Mouse (Mus musculus): Measurements from ENCODE around the gene Grik4.
A peak's percentile ranks its signal among the peaks of the same experiment; 100 is the strongest.

Grik4 gene

DNA sequence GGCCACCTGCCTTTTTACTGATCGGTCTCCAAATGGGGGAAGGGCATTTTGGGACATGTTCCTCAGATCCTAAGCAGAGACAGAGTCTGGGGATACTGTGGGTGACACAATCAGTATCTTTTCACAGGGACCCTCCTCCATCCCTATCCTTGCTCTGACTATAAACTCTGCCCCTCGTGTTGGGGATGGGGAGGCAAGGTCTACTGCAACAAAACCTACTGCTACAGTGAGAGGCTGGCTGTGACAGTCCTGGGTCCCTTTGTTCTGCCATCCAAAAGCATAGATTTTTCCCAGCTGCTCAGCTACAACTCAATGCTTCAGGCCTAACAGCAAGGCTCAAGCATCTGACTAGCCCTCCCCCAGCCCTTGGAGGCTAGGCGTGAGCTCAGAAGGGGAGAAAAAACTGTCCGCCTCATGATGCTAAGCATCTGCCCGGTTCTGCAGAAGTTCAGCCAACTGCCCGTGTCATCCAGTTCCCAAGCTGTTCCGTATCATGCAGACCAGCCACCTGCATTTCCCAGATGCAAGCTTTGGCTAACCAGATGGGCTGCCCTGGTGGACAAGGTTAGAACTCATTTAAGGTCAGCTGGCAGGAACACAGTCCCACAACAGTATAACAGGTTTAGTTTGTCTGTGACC is 207.5 kb downstream of the Grik4 start:
- no peak for DNase-seq

DNA sequence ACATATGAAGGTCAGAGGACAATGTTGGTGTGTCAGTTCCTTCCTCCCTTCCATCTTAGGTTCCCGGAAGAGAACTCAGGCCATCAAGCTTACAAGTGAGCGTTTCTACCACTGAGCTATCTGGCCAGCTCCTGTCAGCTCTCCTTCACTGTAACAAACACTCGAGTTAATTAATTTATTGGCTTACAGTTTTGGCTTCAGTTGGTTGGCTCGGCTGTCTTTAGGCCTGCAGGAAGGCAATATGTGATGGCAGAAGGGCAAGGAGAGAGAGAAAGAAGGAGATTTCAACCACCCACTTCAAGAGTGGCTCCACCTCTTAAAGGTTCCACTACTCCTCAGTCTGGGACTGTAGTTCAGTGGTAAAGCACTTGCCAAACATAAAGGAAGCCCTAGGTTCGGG is 209.2 kb downstream of the Grik4 start:
- no peak for DNase-seq

DNA sequence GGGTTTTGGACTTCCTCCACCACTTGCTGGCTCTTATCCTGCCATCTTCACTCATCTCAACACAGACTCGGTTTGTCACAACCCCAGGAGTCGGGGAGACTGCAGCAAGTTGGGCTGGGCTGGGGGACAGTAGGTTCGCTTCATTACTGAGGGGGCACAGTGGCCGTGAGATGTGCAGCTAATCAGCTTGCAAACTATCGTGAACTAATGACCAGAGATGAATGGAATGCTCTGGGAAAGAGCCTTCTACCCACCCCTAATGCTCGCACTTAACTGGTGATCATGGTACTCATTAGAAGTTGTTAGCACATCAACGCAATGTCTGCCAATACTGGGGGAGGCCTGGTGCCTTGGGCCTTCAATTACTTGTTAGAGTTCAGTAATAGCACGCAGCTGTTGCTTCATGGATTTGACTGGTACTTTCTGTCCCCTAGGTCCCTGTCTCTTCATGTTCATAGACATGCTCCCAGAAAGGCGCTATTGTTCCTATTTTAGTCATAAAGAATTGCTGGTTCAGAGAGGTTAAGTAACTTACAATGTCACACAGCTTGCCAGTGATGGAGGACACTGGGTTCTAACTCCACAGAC is 211.5 kb downstream of the Grik4 start:
- DNase-seq, result no peak

DNA sequence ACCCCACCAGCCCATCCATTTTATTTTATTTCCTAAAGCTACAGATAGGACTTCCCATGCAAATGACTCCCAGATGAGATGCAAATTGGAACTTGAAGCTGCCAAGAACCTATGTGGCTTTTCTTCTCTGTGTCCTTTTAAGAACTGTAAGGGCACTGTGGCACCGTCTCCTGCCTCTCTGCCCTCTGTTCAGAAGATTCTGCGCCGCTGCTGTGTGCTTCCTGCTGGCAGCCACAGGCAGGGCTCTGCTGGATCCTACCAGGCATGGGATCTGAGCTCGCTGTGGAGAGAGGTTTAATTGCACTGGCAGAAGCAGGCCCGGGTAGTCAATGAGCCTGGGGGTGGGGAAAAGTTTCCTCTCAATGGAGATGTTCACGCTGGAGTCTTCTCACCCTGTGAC is 215.8 kb downstream of the Grik4 start:
- no peak for DNase-seq

DNA sequence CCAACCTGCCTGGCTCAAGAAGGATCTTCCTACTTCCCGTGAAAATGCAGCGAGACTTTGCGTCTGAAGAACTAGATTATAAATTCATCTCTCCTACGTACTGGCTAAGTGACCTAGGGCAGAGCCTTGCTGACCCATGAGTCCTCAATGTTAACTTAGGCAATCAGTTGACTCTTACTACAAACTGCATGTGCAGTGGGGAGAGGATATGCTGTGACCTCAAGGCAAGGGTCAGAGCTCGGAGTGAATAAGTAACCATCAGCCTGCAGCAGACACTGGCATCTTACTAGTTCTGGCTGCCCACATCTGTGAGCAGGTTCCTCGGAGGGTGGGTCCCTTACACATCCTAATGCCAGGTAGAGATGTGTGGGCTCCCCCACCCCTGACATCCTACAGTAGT is 216.6 kb downstream of the Grik4 start:
- DNase-seq, result no peak

DNA sequence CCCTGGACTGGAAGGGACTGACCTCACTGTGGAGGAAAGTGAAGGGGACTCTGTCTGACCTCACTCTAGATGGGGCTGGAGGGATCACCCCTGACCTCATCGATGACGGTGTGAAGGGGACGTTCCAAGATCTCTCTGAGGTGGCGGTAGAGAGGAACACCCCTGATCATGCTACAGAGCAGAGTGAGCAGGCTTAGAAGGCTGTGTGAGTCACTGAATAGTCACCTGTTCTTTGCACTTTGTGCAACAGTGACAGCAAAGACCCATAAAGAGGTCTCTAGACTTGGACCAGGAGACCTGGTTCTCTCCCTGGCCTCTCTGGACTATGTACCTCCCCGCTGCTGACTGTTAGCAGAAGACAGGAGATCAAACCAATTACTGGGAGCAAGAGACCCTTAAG is 217.1 kb downstream of the Grik4 start:
- no peak for DNase-seq

DNA sequence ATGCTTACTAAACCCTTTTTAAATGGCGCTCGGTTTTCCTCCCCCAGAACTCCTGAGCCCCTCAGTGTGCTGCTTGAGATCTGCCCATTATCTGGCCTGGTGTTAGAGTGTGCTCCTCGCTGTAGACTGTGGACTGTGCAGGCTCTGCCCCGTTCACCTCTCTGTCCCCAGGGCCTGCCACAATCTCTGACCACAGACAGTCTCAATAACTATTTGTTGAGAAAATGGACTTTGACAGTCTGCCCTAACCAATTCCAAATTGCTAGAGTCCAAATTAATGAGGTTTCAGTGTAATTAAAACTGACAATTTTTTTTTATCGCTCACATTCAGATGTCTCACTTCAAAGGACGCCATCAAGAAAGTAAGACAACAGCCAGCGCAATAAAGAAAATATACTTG is 220.2 kb downstream of the Grik4 start:
- no peak for DNase-seq

DNA sequence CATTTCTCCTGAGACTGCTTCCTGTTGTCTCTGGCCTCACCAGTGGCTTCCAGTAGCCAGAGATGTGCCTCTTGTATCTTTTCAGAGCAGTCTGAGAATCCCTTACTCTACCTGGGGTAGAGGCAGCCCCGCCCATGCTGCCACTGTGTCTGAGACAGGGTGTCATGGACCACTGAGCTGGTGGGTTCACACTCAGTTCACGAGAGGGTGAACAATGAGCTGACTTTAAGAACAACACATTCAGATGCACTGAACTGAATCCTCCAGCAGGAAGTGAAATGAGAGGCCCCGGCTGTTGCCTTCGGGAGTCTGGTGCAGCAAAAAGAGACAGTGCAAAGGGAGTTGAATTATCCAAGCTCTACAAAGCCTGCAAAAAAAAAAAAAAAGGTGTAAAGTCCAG is 221.8 kb downstream of the Grik4 start:
- no peak for DNase-seq

DNA sequence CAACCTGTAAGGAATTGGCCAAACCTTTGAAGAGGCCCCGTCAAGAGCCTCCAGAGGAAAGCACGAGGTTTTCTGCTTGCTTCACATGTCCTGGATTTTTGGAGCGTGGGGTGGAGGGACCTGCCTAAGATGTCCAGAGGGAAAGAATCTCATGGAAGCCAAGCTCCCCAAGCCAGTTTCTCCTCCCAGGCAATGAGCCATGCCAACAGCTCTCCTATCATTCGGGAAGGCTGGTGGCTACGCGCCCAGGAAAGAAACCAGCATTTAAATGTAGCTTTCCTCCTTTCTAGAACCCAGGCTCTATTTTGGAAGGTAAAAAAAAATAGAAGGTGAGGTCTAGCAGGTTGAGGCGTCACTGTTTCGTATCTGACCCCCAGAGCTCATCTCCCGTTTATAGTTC is 222.6 kb downstream of the Grik4 start:
- no peak for DNase-seq

DNA sequence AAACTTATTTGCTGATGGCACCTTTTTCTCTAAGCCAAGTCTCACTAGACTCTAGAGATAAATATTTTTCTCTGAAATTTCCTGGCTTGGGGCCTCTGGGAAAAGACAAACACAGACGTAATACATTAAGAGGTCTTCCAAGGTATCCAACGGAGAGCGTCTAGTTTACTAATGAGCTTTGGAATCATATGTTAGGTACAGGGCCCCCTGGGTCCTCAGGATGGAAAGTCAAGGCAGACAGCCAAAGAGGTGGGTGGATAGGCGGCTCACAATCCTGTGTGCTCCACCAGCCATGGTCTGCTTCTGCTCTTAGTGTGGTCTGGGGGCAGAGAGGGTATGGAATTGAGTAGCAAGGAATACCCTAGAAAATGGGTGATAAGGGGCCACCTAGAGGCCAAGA is 223.1 kb downstream of the Grik4 start:
- no peak for DNase-seq

DNA sequence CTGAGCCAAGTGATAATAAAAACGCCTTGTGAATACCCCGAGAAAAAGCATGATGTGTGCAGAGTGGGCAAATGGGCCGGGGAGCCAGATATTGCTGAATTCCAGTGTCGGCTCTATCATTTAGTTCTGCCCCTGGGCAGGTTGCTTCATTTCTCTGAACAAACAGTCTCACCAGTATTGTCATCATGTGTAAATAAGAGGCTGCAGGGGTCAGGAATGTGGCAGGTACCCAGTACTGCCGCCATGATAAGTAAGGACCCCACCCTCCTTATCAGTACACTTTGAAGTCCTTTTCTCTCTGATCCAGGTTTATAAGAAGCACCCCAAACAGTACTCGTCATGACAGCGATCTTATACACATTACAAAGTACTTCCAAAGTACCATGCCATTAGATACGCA is 230.4 kb downstream of the Grik4 start:
- no peak for DNase-seq

DNA sequence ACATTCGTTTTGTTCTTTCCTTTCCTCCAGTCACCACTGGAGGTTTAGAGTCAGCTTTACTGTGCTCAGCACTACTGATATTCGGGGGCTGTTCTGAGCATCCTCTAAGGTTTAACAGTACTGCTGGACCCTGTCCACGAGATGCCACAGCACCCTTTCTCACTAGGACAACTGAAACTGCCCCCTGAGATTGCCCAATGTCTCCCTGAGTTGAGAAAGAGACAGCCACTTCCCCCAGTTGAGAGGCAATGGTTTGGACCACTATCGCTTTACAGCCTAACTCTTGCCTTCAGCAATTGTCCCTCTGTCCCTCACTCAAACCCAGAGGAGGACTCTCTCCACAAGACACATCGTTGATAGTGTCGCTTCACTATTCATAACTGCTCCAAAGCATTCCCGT is 238.4 kb downstream of the Grik4 start:
- DNase-seq, result no peak

DNA sequence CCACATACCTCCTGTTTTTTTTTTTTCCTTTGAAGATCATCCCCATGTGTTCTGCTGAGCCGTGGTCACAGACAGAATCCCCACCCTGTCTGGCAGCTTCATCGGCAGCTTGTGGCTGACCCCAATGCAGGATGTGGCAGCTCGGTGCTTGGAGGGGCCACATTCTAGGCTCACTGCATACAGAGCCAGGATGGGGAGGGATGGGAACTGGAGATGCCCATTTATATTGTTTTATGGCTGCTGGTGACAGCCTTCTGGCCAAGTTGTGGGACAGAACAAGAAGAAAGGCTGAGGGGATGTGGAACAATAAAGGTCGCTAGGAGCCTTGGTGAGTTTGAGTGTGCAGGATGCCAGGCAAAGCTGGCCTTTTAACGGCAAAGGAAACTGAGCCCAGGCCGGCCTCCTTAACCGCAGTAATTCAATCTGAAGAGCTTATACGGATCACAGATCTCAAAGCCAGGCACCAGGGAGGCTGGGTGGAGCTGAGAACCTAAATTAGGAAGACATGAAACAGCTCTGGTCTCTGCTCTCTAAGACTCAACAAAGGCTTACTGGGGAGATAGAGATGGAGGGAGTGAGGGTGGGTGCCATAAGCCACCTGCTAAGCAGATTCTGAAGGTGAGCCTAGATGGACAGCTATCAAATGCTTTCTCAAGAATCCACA is 241.0 kb downstream of the Grik4 start:
- DNase-seq, result no peak

DNA sequence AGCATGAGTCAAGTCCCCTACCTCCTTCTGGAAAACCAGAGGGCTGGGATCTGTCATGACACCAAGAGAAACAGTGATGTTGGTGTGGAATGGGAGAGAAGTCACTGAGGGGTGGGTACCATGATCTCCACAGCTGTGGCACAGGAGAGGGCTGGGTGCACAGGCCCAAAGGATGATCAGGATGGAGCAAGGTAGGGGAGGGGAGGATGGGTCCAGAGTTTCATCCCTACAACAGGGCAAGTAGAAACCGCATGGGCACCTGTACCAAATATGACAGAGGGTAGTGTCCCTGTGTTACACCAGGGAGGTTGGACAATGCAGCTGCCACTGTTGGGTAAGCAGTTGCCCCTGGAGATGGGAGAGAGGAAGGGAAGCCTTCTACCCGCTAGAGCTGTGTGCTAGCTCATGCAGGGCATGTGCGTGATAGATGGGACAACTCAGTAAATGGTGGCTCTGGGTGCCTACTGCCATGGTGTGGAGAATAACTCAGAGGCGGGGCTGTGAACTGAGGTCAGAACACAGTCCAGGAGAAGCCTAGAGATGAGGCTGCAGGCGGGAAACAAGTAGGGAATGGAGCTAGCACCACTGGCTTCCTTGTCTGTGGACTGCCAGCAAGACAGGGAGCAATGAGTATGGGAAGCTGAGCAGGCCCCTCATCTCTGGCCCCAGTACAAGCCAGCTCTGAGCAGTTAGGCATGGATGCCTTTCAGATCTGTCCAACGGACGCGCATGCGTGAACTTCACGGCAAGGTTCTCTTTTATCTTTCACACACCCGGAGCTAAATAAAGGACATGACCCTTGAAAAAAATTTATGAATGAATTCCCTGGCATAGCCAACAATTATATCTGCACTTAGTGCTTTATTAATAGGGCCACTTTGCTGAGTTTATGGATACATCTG is 241.8 kb downstream of the Grik4 start:
- no peak for DNase-seq

DNA sequence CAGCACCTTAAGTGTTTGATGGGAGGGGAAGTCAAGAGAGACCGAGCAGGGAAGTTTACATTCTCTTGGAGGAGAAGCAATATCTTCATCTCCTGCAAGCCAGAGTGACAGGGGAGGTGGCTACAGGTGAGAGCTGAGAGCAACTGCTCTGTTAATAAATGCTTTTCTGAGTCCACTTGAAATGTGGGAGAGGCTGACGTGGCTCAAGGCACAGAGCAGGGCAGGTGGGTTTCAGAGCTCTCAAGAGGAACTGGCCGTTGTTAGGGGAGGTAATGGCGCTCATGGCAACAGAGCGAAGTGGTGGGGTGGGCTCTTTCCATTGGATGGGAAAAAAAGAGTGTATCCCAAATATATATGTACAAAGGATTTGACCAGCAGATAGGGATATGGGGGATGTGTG is 242.6 kb downstream of the Grik4 start:
- no peak for DNase-seq

DNA sequence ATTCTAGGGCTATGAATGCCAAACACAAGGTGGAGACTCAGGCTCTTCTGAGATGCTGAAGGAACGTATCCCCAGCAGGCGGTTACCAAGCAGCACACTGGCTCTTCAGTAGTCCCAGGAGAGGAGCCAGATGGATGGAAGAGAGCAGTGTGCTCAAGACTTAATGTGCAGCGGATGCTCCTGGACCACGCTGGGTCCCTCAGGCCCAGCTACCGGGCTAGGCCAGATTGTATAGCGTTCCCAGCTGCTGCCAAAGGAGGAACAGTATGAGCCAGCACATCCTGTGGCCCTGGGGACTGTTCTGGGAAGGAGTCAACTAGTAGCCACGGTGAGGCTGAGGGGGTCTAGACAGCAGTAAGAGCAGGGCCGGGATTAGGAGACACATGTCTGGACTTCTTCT is 251.3 kb downstream of the Grik4 start:
- DNase-seq, result no peak

DNA sequence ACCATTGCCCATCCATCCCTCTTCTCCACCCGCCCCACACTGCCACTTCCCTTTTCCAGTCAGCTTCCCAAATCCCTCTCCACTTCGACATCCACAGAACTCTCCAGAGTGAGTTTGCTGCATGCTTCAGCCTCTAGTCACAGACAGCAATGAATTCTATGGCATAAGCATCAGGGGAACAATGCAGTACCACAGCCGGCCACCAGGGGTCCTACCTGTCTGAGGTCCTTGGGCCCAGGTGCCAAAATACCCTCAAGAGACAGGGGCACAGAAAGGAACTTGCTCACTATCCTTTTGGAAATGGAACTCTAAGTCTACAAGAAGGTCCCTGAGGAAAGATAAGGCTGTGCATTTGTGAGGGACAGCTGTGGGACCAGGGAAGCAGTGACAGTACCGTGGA is 256.1 kb downstream of the Grik4 start:
- peak; percentile 69 for DNase-seq

DNA sequence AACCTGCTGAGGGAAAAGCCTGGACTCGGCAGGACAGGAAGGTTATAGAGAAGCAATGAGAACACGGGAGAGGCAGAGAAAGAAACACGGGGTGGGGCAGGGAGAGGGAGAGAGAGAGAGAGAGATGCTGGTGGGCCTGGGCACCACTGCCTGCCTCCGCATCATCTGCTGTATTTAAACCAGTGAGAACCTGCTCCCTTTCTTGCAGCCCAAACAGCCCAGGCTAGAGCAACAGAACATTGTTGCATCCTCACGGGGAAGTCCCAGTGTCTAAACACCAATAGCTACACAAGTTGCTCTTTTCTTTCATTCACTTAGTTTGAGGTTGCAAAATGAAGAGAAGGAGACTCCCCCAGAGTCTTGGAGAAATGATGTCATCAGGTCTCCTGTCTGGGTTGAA is 258.2 kb downstream of the Grik4 start:
- DNase-seq, result no peak

DNA sequence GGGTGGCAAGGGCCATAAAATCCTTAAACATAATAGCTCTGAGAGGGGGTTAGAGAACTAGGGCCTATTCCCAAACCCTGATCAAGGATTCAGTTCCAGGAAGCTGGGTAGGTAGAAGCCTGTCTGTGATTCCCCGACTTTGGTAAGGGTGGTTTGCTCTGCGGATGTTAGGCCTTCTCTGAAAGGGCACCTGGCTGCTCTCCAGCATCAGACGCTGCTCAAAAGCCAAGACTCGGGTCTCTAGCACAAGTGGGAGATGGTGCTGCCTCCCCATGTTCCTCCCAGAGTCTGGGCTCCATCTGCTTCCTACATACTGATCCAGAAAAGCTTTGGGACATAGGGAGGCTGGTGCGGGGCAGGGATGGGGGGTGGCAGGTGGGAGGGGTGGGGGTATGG is 270.3 kb downstream of the Grik4 start:
- DNase-seq, result no peak

DNA sequence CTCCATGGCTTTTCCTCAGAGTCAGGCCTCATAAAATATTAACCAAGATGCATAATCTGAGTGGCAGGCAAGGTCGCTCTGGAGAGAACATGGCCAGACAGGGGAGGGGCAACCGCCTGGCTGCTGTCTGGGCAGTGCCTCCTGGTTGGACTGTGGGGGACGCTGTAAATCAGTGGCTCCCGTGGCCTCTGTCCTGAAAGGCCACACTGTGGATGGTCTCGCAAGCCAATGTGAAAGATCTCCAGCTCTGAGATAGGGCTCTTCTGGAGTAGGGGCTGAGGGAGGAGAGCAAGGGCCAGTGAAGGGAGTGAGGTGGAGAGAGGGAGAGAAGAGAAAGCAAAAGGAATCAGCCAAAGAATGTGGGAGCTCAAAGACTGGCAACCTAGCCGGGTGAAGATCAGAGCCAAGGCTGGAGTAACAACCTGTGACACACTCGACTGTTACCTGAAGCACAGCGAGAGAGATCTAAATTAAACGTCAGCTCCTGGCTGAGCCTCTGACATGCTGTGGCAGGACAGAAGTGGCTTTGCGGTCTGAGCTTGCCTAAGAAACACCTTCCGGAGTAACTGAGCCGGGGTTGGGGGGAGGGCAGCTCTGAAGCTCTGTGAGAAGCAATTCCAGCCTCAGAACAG is 270.8 kb downstream of the Grik4 start:
- DNase-seq, result peak; percentile 10

DNA sequence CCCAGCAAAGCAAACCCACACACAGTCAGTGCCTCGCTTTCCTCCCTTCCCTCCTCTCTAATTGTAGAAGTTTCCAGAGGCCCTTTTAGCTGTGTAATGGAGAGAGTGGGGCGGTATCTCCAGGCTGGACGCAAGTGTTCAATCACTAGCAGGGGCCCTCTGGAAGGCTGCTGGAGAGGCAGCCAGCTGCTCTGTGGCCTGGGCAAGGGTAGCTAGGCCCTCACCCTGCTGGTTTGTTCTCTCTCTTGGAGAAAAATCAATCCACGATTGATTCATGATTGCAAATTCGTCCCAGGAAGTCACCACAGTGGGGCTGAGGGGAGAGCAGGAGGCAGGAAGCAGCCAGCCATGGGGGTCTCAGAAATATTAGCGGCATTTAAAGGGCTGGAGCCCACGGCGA is 271.3 kb downstream of the Grik4 start:
- no peak for DNase-seq

DNA sequence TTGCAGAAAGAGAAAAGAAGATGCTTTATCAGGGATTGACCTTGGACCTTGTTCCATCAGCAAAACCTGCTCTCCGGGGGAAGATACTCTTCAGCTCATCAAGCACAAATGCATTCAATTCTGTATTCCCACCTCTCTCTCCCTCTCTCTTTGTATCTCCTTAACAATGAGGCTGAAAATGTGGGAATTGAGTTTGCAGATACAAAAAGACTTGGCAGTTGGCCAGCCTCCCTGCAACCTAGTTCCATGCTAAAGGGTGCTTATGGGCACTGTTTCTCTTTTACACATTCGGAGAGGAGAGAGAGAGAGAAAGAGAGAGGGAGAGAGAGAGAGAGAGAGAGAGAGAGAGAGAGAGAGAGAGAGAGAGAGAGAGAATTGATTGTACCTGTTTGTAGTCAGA is 273.7 kb downstream of the Grik4 start:
- DNase-seq, result no peak

DNA sequence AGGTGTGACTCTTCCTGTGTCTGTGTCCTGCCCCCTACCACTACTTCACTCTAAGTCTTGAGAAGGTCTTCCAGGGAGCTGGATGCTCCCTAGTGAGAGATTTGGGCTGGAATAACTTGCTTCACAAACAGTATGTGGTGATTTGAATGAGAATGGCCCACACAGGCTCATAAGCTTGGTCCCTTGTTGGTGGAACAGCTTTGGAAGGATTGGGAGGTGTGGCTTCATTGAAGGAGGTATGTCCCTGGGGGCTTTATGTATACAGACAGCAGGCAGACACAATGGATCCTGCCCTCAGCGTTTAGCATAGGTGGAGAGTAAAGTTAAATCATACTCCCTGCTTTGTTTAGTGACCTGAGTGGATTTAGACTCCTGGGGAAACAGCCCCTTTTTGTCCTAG is 282.8 kb downstream of the Grik4 start:
- no peak for DNase-seq
